Mouse (Mus musculus) kidney, adult 2 months (tissue): ENCODE measurements at regions not wholly inside any gene's neighbourhood (a gene's known extent, or its start where the extent isn't known, plus 50 kb on each side); places are given as distances from the start of the nearest gene placed in this dataset.

ENCODE experiments used
- CTCF ChIP-seq: fragments of 200-500 bp; conservative IDR thresholded peaks from 2 replicates; pipeline ENCODE4 v1.5.1; 2011; ENCODE audit warnings: low read depth, mild to moderate bottlenecking, control low read depth, low read length, moderate library complexity, mixed read lengths; ENCODE audit not compliant: insufficient read depth, insufficient read length
- POLR2A ChIP-seq: fragments of 200-500 bp; IDR thresholded peaks from one replicate; pipeline ENCODE4 v1.6.1; 2011; ENCODE audit warnings: low read depth, low read length, control low read depth

GRCm38 (mm10) chr11:16663806-16664205 lies 88.2 kb upstream of the Egfr start:
- TF ChIP-seq CTCF: no peak
- no peak for TF ChIP-seq POLR2A
